Mouse (Mus musculus) ES-Bruce4 (cell line): ENCODE results near the gene Myef2. TPM values are rescaled to one million over a fixed set of nuclear protein-coding genes. Genes with fewer than 3 reads are reported as not detected.

ENCODE experiments used
- H3K27ac ChIP-seq: 2 replicates; pipeline ENCODE4 v1.5.1; 2012; ENCODE audit warnings: low read length, inconsistent platforms; ENCODE audit not compliant: insufficient read depth
- H3K27me3 ChIP-seq: 2 replicates; pipeline ENCODE4 v1.6.1; 2012; ENCODE audit warnings: mild to moderate bottlenecking, low read length, inconsistent platforms; ENCODE audit not compliant: control insufficient read depth, poor library complexity, insufficient read depth, severe bottlenecking
- H3K36me3 ChIP-seq: 2 replicates; pipeline ENCODE4 v1.6.1; 2012; ENCODE audit warnings: inconsistent platforms, mild to moderate bottlenecking, low read length, moderate library complexity; ENCODE audit not compliant: control insufficient read depth, poor library complexity, insufficient read depth, severe bottlenecking
- H3K4me1 ChIP-seq: one replicate; pipeline ENCODE4 v1.8.1; 2011; ENCODE audit warnings: low read length; ENCODE audit not compliant: control insufficient read depth, insufficient read depth
- H3K4me3 ChIP-seq: 2 replicates; pipeline ENCODE4 v1.5.1; 2011; ENCODE audit warnings: low read depth, mild to moderate bottlenecking, low read length
- H3K9ac ChIP-seq: 2 replicates; pipeline ENCODE4 v1.6.1; 2012; ENCODE audit warnings: low read depth, mild to moderate bottlenecking, inconsistent platforms; ENCODE audit not compliant: poor library complexity, severe bottlenecking
- H3K9me3 ChIP-seq: replicated peaks from 2 replicates; pipeline ENCODE4 v1.6.1; 2012; ENCODE audit warnings: mild to moderate bottlenecking, low read length, inconsistent platforms; ENCODE audit not compliant: control insufficient read depth, poor library complexity, insufficient read depth, severe bottlenecking
- CTCF ChIP-seq: IDR thresholded peaks from one replicate; pipeline ENCODE4 v1.8.1; 2011; ENCODE audit warnings: low read depth, low read length
- EP300 ChIP-seq: IDR thresholded peaks from 2 replicates; pipeline ENCODE4 v1.6.1; 2011; ENCODE audit warnings: low read depth, low read length; ENCODE audit not compliant: insufficient read depth
- POLR2A ChIP-seq: IDR thresholded peaks from one replicate; pipeline ENCODE4 v1.8.1; 2011; ENCODE audit warnings: low read length; ENCODE audit not compliant: insufficient read depth
- polyA plus RNA-seq: library from polyadenylated mRNA; stranded (reverse); fragments of >200 nt; gene quantifications from 2 replicates; pipeline ENCODE4 v1.2.4, GENCODE M21; 2011; ENCODE audit warnings: low read depth; ENCODE audit not compliant: missing spikeins, insufficient read depth, insufficient read length

Gene Myef2
- polyA plus RNA-seq, 1 experiment = 192 TPM

DNA sequence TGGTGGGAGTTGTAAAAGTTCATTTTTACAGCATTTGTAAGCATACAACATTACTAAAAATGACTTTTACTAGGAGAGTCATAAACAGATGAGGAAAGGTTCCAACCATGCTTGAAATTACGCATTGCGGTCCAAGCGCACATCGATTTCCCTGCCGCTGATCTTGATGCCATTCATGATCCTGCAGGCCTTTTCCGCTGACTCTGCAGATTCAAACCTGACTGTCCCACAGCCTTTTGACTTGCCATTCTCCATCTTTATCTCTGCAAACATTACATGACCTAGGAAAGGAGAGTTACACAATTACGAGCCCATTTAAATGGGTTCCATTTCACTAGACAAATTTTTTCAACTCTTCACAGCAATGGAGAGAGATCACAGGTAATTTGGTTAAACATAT is 34.7 kb downstream of the Myef2 start:
- no peak overlapping the region for H3K9ac ChIP-seq
- TF ChIP-seq POLR2A (no peak), CTCF (no peak), EP300 (no peak)
- no peak overlapping the region for H3K27ac ChIP-seq
- H3K27me3 ChIP-seq = no peaks in the 10 kb centered on the region
- H3K9me3 ChIP-seq = no peaks in the 10 kb centered on the region
- H3K4me1 ChIP-seq = no peaks in the 10 kb centered on the region
- peaks cover 24% of the 10 kb centered on the region for H3K36me3 ChIP-seq
- H3K4me3 ChIP-seq = no peak overlapping the region

DNA sequence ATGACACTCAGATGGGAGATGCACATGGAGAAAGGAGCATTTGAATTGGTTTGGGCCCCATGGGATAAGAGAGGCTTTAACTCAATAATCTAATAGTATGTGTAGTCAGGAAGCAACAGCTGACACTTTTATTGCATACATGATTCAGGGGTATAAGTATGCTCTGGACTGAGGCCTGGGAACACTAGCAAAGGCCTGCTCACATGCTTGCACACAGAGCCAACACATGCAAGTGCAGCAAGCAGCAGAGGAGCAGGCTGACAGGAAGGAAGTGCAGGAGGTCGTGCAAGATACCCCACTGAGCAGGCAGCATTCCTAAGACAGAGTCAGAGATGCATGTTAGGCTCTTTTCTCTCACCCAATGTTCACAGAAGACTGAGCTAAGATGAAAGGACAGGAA is 39.6 kb downstream of the Myef2 start:
- Histone ChIP-seq H3K4me3 (no peak overlapping the region), H3K9ac (no peak overlapping the region), H3K4me1 (no peaks in the 10 kb centered on the region), H3K27ac (no peak overlapping the region), H3K9me3 (no peaks in the 10 kb centered on the region), H3K36me3 (peaks cover 13% of the 10 kb centered on the region), H3K27me3 (no peaks in the 10 kb centered on the region)
- TF ChIP-seq EP300 (no peak), CTCF (no peak), POLR2A (no peak)

DNA sequence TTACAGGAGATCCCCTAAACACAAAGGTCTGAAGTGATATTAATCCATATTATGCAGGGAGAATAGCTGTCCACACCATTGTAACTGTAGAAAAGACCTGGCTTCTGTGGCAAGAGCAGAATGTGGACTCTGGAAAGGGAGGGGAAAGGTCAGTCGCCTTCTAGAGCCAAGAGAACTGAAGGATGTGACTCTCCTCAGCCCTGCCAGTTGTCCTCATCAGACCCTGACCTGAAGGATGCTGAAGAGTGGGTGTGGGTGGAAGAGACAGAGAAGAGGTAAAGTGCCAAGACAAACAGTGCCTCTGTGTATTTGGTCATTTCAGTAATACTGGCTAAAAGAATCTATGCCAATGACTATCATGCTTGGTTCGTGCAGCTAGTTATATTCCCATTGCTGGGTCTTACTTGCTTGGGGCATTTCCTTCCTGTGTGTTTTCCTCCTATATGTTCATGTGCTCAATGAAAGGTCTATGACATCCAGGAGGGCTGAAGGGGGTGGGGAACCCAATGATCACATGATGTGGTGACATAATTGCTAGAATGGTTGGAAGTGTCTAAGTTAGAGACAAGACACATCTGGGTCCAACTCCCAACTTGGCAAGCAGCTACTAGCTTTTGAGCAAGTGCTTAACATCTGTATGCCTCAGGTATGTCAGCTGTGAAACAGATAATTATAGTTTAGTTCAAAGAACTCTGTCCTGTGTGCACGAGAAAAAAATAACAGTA is 50.2 kb downstream of the Myef2 start:
- no peak overlapping the region for H3K27ac ChIP-seq
- no peak overlapping the region for H3K4me3 ChIP-seq
- H3K27me3 ChIP-seq = no peaks in the 10 kb centered on the region
- H3K4me1 ChIP-seq = no peaks in the 10 kb centered on the region
- H3K9ac ChIP-seq = no peak overlapping the region
- H3K9me3 ChIP-seq = no peaks in the 10 kb centered on the region
- TF ChIP-seq EP300 (no peak), CTCF (no peak), POLR2A (no peak)
- H3K36me3 ChIP-seq = no peaks in the 10 kb centered on the region

DNA sequence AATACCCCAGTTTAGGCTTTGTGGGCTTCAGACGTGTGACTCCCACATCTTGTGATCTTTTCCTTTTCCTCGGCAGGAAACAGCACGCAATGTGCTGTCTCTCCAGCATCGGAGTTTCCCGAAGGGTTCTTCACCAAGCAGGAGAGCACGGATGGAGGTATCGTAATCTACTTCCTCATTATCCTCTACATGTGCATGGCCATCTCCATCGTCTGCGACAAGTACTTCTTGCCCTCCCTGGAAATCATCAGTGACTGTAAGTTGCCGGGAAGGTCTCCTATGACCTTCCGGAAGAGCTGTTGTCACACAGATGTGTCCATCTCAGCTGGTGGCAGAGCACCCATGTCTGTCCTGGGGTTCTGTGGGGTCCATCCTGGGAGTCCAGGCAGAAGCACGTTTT is 54.8 kb downstream of the Myef2 start:
- no peaks in the 10 kb centered on the region for H3K27me3 ChIP-seq
- H3K4me3 ChIP-seq = no peak overlapping the region
- no peaks in the 10 kb centered on the region for H3K4me1 ChIP-seq
- H3K9me3 ChIP-seq = no peaks in the 10 kb centered on the region
- no peak overlapping the region for H3K9ac ChIP-seq
- TF ChIP-seq CTCF = no peak
- no peak for TF ChIP-seq POLR2A
- TF ChIP-seq EP300 = no peak
- no peak overlapping the region for H3K27ac ChIP-seq
- H3K36me3 ChIP-seq = no peaks in the 10 kb centered on the region

DNA sequence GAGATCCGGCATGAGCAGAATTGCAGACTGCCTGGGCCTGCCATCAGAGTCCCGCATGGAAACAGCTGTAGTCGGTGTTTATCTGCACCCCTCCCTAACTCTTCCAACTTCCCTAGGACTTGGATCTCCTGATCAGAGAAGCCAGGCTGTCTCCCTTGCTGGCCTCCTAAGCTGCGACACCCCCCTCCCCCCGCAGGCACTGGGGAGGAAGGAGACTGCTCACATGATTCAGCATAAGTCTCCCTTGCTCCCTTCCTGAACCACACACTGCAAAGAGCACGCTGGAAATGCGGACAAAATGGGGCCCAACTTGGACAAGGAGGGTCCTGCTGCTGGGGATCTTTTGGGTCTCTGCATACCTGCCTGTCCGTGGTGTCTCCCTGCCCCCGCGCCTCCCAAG is 55.6 kb downstream of the Myef2 start, which contains the start of gene Slc24a5:
TSS of gene Slc24a5 (plus strand) at position 231 of the 400 bp plus-strand sequence.
- no peak within 1 kb of the TSS for H3K4me3 ChIP-seq
- TF ChIP-seq POLR2A (no peak), EP300 (no peak), CTCF (no peak)
- no peak within 1 kb of the TSS for H3K9ac ChIP-seq
- H3K4me1 ChIP-seq = no peaks in the 10 kb centered on the region
- no peaks in the 10 kb centered on the region for H3K9me3 ChIP-seq
- no peaks in the 10 kb centered on the region for H3K27me3 ChIP-seq
- no peaks in the 10 kb centered on the region for H3K36me3 ChIP-seq
- no peak within 1 kb of the TSS for H3K27ac ChIP-seq

DNA sequence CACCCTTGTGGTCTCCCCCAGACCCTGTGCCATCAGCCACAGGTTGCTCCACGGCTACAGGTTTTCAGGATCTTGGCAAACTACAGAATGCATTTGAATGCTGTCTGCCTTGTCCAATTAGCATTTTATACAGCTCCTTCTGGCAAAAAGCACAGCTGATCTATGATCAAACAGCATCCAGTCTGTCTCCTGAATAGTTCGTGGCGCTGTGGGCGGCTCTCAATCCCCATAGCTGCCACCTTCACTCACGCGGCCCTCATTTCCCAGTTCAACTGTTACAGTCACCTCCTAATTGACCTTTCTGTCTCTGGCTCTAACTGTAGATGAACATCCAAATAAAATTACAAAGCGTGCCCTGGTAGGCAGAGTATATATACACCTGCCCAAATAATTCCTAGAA is 56.1 kb downstream of the Myef2 start:
- Histone ChIP-seq H3K4me3 (no peak overlapping the region), H3K9me3 (no peaks in the 10 kb centered on the region), H3K27me3 (no peaks in the 10 kb centered on the region), H3K36me3 (no peaks in the 10 kb centered on the region), H3K27ac (no peak overlapping the region), H3K4me1 (no peaks in the 10 kb centered on the region), H3K9ac (no peak overlapping the region)
- TF ChIP-seq CTCF (no peak), POLR2A (no peak), EP300 (no peak)
